Mouse (Mus musculus): Measurements from ENCODE around the gene Mup21.

DNA sequence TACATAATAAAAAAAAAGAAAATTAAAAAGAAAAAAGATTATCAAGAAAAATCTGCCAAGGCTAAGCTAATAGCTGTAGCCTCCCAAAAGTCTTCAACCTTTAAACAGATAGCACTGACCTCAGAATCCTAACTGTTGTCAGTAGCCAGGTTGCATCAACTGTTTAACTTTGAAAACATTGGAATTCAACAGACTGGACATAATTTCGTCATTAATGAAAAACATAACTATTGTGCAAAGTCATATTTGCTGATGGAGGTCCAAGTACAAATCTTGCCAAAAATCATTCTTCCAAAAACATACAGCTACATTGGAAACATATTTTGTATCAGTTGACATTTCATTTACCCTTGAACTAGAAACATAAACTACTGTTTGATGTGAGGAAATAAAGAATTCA, 7.7 kb upstream of the Mup21 start:
- TF ChIP-seq CTCF (IDR thresholded peaks at IDR 0.05; ENCODE audit: low read depth, low read length) (no peak), POLR2A (IDR thresholded peaks at IDR 0.05; ENCODE audit: insufficient read depth, low read length) (no peak)
